Mouse (Mus musculus) midbrain, embryonic 14.5 days (tissue): Measurements from ENCODE around the gene Tarbp1. TPM values are rescaled to one million over a fixed set of nuclear protein-coding genes. Genes with fewer than 3 reads are reported as not detected.
A peak's percentile ranks its signal among the peaks of the same experiment; 100 is the strongest.

Experiments used
- ATAC-seq: fragments of 200-750 bp; cut with Nextera tagmentation; 2 replicates; pipeline ENCODE4 v1.8.0; 2017; ENCODE audit warnings: moderate number of reproducible peaks, moderate library complexity; ENCODE audit not compliant: low FRiP score, low TSS enrichment
- DNase-seq: peaks from one replicate; pipeline ENCODE4 v3.0.0-alpha.2; 2015
- H3K27ac ChIP-seq: fragments of 300-500 bp; sonication (generic); replicated peaks from 2 replicates; pipeline ENCODE4 v1.5.1; 2014; ENCODE audit warnings: mild to moderate bottlenecking, low read depth, low read length, moderate library complexity
- H3K27me3 ChIP-seq: fragments of 300-500 bp; sonication (generic); 2 replicates; pipeline ENCODE4 v1.6.1; 2014; ENCODE audit warnings: low read length, control low read depth, mixed read lengths; ENCODE audit not compliant: control insufficient read depth, insufficient read depth
- H3K36me3 ChIP-seq: fragments of 300-500 bp; sonication (generic); 2 replicates; pipeline ENCODE4 v1.6.1; 2014; ENCODE audit warnings: low read length, control low read depth; ENCODE audit not compliant: control insufficient read depth, insufficient read depth
- H3K4me1 ChIP-seq: fragments of 300-500 bp; sonication (generic); 2 replicates; pipeline ENCODE4 v1.6.1; 2014; ENCODE audit warnings: mild to moderate bottlenecking, antibody characterized with exemption, low read length, control low read depth; ENCODE audit not compliant: control insufficient read depth, insufficient read depth
- H3K4me2 ChIP-seq: fragments of 300-500 bp; sonication (generic); 2 replicates; pipeline ENCODE4 v1.6.1; 2014; ENCODE audit warnings: mild to moderate bottlenecking, low read length, moderate library complexity
- H3K4me3 ChIP-seq: fragments of 300-500 bp; sonication (generic); replicated peaks from 2 replicates; pipeline ENCODE4 v1.5.1; 2014; ENCODE audit warnings: low read depth, low read length
- H3K9ac ChIP-seq: fragments of 300-500 bp; sonication (generic); replicated peaks from 2 replicates; pipeline ENCODE4 v1.6.1; 2014; ENCODE audit warnings: mild to moderate bottlenecking, low read length, moderate library complexity
- H3K9me3 ChIP-seq: fragments of 300-500 bp; sonication (generic); 2 replicates; pipeline ENCODE4 v1.6.1; 2016; ENCODE audit warnings: low read length, control low read depth, mixed read lengths; ENCODE audit not compliant: control insufficient read depth
- WGBS: fragments of 180-500 bp; shearing (Covaris S2); extraction: QIAGEN DNeasy Blood & Tissue Kit; methylation state at CpG from one replicate; pipeline ENCODE4 v1.1.7; 2014; 5-methylcytosine and 5-hydroxymethylcytosine counted together
- polyA plus RNA-seq: library from polyadenylated mRNA; unstranded; fragments of >200 nt; fragmentation: Nextera tagmentation; extraction: Ambion mirVana; gene quantifications from 2 replicates; pipeline ENCODE4 v1.2.1, GENCODE M21; 2014

Gene Tarbp1
- 2.2 and 2.5 TPM in 2 replicates for polyA plus RNA-seq

- peak within 1 kb of the TSS; percentile 87 for H3K27ac ChIP-seq
- H3K4me3 ChIP-seq = peak within 1 kb of the TSS; percentile 83
- under 1% methylated on average over 124 of the region's 124 CpGs for WGBS
- peak within 1 kb of the TSS; percentile 66 for H3K9ac ChIP-seq
- peaks cover 10% of the 10 kb centered on the region; the same call in 1 of the 2 replicates for H3K36me3 ChIP-seq
- no peaks in the 10 kb centered on the region for H3K27me3 ChIP-seq
- H3K4me1 ChIP-seq = peaks cover 14% of the 10 kb centered on the region
- peak within 1 kb of the TSS; percentile 67 for H3K4me2 ChIP-seq
- no peaks in the 10 kb centered on the region for H3K9me3 ChIP-seq
- DNase-seq (peak; percentile 97), ATAC-seq (peak; percentile 93)
These were observed at the start of gene Tarbp1 for GRCm38 (mm10) chr8:126474299-126475187. Tarbp1 (minus strand) TSS chr8:126475065.

DNA sequence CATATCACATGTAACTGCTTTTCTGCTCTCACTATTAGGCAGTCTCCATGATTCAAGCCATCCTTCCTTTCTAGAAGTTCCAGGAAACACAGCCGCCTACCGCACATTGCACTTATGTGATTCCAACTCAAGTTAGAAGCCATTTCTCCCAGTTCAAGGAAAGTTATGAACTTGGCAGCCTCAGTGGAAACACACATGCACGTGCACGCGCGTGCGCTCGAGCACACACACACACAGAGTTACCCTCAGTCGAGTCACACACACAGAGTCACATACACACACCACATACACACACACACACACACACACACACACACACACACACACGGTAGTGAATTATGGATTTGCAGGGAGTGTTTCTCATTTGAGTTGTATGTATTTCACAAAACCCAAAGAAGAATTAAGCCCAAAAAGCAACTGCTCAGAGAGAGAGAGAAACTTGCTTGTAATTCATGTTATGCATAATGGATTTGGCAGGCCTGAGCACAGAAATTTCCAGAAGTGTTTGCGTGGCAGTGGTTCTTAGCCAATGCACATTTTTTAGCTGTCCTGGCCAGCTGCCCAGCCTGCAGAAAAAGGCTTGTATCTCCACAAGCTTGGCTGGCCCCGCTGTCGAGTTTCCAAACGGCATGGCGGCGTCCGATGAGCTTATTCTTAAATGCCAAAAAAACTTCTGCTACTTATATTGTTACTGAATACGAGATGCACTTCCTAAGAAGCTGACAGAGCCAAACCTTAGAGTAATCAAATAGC lies 49.5 kb upstream of the Tarbp1 start:
- Histone ChIP-seq H3K27ac (no peak overlapping the region), H3K4me1 (no peaks in the 10 kb centered on the region; the same call in 1 of the 2 replicates), H3K9me3 (no peaks in the 10 kb centered on the region), H3K4me3 (no peak overlapping the region), H3K4me2 (no peak overlapping the region), H3K36me3 (no peaks in the 10 kb centered on the region), H3K9ac (no peak overlapping the region), H3K27me3 (no peaks in the 10 kb centered on the region)
- ATAC-seq (no peak), DNase-seq (peak; percentile 72)
- 73% methylated on average over 18 of the region's 18 CpGs for WGBS

DNA sequence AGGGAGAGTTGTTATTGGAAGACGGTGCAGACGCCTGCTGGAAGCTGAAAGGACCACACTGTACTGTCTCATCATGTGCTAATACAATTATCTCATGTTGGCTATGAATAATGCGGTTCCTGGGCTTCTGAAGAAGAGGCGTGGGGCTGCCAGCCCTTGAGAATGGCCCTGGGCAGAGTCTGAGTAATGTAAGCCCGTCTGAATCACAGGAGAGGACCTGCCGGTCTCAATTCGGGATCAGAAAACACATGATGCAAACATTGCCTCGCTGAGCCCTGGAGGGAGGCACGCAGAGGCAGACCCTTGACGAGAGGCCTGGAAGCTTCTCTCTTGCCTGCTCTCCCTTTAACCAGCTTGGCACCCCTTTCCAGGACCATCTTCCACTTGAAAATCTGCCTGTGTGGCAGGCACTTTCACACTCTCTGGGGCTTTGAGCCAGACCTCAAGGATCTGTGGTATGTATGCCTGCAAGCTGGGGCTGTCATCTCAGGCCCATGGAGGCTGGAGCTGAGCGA lies 48.3 kb upstream of the Tarbp1 start:
- H3K36me3 ChIP-seq = no peaks in the 10 kb centered on the region
- H3K4me3 ChIP-seq = no peak overlapping the region
- no peak overlapping the region for H3K27ac ChIP-seq
- H3K9me3 ChIP-seq = no peaks in the 10 kb centered on the region
- H3K4me2 ChIP-seq = no peak overlapping the region
- 80% methylated on average over 11 of the region's 11 CpGs for WGBS
- H3K4me1 ChIP-seq = no peaks in the 10 kb centered on the region; the same call in 1 of the 2 replicates
- DNase-seq (no peak), ATAC-seq (no peak)
- no peaks in the 10 kb centered on the region for H3K27me3 ChIP-seq
- no peak overlapping the region for H3K9ac ChIP-seq

DNA sequence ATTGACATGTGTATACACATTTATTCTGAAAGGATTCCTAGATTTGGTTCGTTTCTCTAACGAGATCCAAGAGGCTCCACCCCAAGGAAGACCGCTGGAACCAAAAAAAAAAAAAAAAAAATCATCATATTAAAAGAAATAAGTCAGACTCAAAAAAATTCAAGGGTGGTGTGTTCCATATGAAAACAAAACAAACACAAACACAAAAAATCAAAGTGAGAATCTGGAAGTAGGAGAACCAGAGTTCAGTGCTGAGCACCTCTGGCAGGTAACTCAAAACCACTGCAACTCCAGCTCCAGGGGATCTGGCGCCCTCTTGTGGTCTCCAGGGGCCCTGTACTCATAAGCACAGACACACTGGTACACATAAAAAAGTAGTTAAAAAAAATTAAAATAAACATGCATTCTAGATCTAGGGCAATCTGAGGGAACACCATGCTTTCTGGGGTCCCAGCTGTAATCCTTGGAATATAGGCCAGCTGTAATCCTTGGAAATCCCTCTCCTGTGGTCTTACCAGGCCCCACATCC lies 44.6 kb upstream of the Tarbp1 start:
- WGBS = 90% methylated on average over 4 of the region's 4 CpGs

DNA sequence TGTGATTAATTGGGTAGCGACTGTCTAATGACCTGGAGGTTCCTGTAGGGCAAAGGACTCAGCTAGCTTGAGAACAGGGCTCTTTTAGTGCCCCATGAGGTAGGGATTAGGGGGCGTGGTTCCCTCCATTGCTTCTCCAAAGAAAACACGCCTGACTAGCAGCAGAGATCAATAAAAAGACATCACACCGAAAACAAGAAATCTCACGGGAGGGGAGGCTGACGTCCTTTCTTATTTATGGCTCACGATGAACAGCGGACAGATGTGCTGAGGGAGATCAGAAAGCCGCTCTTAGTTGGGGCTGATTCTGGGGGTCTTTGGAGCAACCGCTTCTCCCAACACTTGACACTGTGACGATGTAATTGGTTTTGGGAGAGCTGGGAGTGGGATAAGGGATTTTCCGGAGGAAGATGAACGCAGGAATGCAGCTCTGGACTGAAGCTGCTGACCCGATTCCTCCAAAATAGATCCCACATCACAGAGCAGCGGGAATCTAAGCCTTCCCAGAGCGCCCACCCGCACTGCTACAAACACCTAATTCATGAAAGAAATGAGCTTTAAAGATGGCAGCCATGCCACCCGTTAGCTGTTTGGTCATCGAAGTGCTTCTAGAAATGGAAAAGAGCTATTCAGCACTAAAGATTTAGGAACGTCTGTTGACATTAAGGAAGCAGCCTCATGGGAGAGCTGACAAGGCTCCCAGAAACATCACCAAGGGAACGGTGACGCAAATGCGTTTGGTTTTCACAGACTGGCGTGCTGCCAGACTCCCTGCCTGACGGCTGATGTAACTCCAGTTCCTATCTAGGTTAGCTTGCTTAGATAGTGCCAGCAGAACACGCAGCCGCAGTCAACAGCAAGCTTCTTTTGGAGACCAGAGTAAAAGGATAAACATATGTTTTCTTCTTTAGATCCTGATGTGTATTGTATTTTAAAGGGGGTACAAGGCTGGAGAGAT lies 42.0 kb upstream of the Tarbp1 start:
- 3% methylated on average over 27 of the region's 27 CpGs for WGBS
- Histone ChIP-seq H3K27ac (peak overlapping the region; percentile 83), H3K4me2 (peak overlapping the region; percentile 53), H3K9ac (no peak overlapping the region; the same call in 1 of the 2 replicates), H3K9me3 (no peaks in the 10 kb centered on the region), H3K36me3 (no peaks in the 10 kb centered on the region), H3K4me1 (no peaks in the 10 kb centered on the region), H3K4me3 (peak overlapping the region; percentile 16), H3K27me3 (no peaks in the 10 kb centered on the region)
- ATAC-seq (peak; percentile 66), DNase-seq (peak; percentile 94)

More for the DNA sequence above, 44.6 kb upstream of the Tarbp1 start:
- DNase-seq (no peak), ATAC-seq (no peak)
- H3K4me1 ChIP-seq = no peaks in the 10 kb centered on the region
- no peaks in the 10 kb centered on the region for H3K9me3 ChIP-seq
- no peaks in the 10 kb centered on the region for H3K27me3 ChIP-seq
- H3K9ac ChIP-seq = no peak overlapping the region
- H3K4me3 ChIP-seq = no peak overlapping the region
- H3K27ac ChIP-seq = no peak overlapping the region
- H3K36me3 ChIP-seq = no peaks in the 10 kb centered on the region
- no peak overlapping the region for H3K4me2 ChIP-seq

DNA sequence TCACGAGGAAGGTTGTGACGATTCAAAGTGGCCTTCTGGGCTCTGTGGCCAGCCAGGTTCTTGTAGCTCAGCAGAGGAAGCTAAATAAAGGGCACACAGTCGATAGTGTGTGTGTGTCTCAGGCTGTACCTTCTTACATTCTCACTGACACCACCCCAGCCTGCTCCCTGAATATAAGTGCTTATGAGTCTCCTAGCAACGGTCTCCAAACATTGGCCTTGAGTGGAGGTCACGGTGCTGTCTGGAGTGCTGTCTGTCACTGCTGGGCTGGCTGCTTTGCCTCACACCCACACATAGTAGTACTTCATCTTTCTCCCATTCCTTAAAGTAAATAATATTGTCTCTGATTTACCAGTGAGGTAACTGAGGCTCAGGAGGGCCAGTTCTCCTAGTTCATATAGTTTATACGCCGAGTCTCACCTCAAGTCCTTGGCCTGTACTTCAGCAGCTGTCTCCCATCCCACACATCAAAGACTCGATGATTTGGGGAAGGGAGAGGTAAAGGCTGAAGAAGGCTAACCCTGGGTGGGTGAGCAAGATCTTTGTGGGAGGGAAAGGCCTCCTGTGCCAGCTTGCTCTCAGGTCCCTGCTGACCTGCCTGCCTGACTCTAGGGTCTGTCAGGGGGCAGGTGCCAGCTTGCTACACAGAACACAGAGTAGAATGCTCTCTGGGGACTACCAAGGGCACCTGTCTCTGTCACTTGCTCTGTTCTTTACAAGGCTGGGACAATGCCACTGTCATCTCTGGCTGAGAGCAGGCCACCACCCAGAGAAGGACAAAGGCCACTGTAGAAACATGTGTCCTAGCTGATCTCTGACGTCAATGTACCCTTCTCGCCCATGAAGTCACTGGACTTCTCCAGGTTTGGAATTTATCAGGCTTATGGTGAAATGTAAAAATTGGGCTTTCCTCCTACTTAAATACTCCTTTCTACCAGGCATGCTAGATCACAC lies 39.4 kb upstream of the Tarbp1 start:
- Histone ChIP-seq H3K4me2 (no peak overlapping the region), H3K9me3 (no peaks in the 10 kb centered on the region), H3K27me3 (no peaks in the 10 kb centered on the region), H3K4me1 (no peaks in the 10 kb centered on the region), H3K36me3 (no peaks in the 10 kb centered on the region), H3K9ac (no peak overlapping the region), H3K27ac (no peak overlapping the region), H3K4me3 (no peak overlapping the region)
- 71% methylated on average over 10 of the region's 10 CpGs for WGBS
- no peak for ATAC-seq
- DNase-seq = no peak

DNA sequence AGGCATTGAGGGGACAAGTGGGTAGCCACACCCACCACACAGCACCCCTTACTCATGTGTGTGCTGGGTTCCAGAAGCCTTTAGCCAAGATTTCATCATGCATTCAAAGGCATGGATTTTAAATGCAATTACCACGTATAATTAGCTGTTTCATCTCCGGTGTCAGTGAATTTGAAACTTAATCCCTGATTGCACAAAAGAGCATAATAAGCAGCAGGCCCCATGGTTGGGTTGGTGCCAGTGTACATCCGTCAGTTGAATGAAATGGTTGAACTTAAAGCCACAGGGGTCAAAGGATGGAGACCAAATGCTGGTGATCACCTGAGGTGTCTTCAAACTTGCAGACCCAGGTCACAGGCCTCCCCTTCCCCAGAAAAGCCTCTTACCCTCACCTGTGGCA lies 36.0 kb upstream of the Tarbp1 start:
- Histone ChIP-seq H3K27ac (no peak overlapping the region), H3K9ac (no peak overlapping the region), H3K4me3 (no peak overlapping the region), H3K9me3 (no peaks in the 10 kb centered on the region), H3K4me2 (no peak overlapping the region), H3K27me3 (no peaks in the 10 kb centered on the region), H3K36me3 (no peaks in the 10 kb centered on the region), H3K4me1 (no peaks in the 10 kb centered on the region)
- 58% methylated on average over 3 of the region's 3 CpGs for WGBS
- ATAC-seq (no peak), DNase-seq (no peak)
